Mouse (Mus musculus): Measurements from ENCODE around the gene Adora1. TPM values are rescaled to one million over a fixed set of nuclear protein-coding genes. Genes with fewer than 3 reads are reported as not detected.
A peak's percentile ranks its signal among the peaks of the same experiment; 100 is the strongest.

The Adora1 gene
- polyA plus RNA-seq, 1 experiment = 13.5 TPM

GRCm38 (mm10) chr1:134154121-134154520 is 81.1 kb downstream of the Adora1 start:
- Histone ChIP-seq H3K36me3 (ENCODE audit: control insufficient read depth, insufficient read depth, low read length) (no peaks in the 10 kb centered on the region), H3K4me1 (ENCODE audit: control insufficient read depth, insufficient read depth, low read length) (no peaks in the 10 kb centered on the region), H3K27me3 (replicated peaks; ENCODE audit: control insufficient read depth, insufficient read depth, low read length) (no peaks in the 10 kb centered on the region), H3K4me3 (ENCODE audit: insufficient read depth, low read depth, low read length) (no peak overlapping the region), H3K27ac (ENCODE audit: insufficient read depth, low read depth, low read length) (no peak overlapping the region)
- 86% methylated on average over 3 of the region's 3 CpGs for WGBS
- DNase-seq = no peak
- TF ChIP-seq POLR2A (IDR thresholded peaks at IDR 0.05; ENCODE audit: low read depth, low read length) (no peak), CTCF (conservative IDR thresholded peaks at IDR 0.05; ENCODE audit: insufficient read depth, insufficient read length, low read depth, low read length) (no peak)

- no peaks in the 10 kb centered on the region for H3K4me1 ChIP-seq (ENCODE audit: control insufficient read depth, insufficient read depth, low read length)
- whole genome bisulfite sequencing = 82% methylated on average over 21 of the region's 21 CpGs
- TF ChIP-seq POLR2A (IDR thresholded peaks at IDR 0.05; ENCODE audit: low read depth, low read length) = no peak
- no peak for TF ChIP-seq CTCF (conservative IDR thresholded peaks at IDR 0.05; ENCODE audit: insufficient read depth, insufficient read length, low read depth, low read length)
- H3K36me3 ChIP-seq (ENCODE audit: control insufficient read depth, insufficient read depth, low read length) = no peaks in the 10 kb centered on the region
- H3K4me3 ChIP-seq (ENCODE audit: insufficient read depth, low read depth, low read length) = no peak overlapping the region
- DNase-seq = no peak
- H3K27ac ChIP-seq (ENCODE audit: insufficient read depth, low read depth, low read length) = no peak overlapping the region
- H3K27me3 ChIP-seq (replicated peaks; ENCODE audit: control insufficient read depth, insufficient read depth, low read length) = no peaks in the 10 kb centered on the region
These were observed 82.3 kb downstream of the Adora1 start for GRCm38 (mm10) chr1:134152626-134153590.

GRCm38 (mm10) chr1:134151655-134152412 is 83.4 kb downstream of the Adora1 start:
- H3K4me1 ChIP-seq (ENCODE audit: control insufficient read depth, insufficient read depth, low read length) = no peaks in the 10 kb centered on the region
- peak; percentile 81 for DNase-seq
- H3K36me3 ChIP-seq (ENCODE audit: control insufficient read depth, insufficient read depth, low read length) = no peaks in the 10 kb centered on the region
- H3K27me3 ChIP-seq (replicated peaks; ENCODE audit: control insufficient read depth, insufficient read depth, low read length) = no peaks in the 10 kb centered on the region
- no peak overlapping the region for H3K4me3 ChIP-seq (ENCODE audit: insufficient read depth, low read depth, low read length)
- WGBS = 29% methylated on average over 13 of the region's 13 CpGs
- no peak overlapping the region for H3K27ac ChIP-seq (ENCODE audit: insufficient read depth, low read depth, low read length)
- TF ChIP-seq POLR2A (IDR thresholded peaks at IDR 0.05; ENCODE audit: low read depth, low read length) (no peak), CTCF (conservative IDR thresholded peaks at IDR 0.05; ENCODE audit: insufficient read depth, insufficient read length, low read depth, low read length) (peak; percentile 83)

- Histone ChIP-seq H3K27ac (ENCODE audit: insufficient read depth, low read depth, low read length) (no peak overlapping the region), H3K4me3 (ENCODE audit: insufficient read depth, low read depth, low read length) (no peak overlapping the region), H3K36me3 (ENCODE audit: control insufficient read depth, insufficient read depth, low read length) (no peaks in the 10 kb centered on the region), H3K4me1 (ENCODE audit: control insufficient read depth, insufficient read depth, low read length) (no peaks in the 10 kb centered on the region), H3K27me3 (replicated peaks; ENCODE audit: control insufficient read depth, insufficient read depth, low read length) (no peaks in the 10 kb centered on the region)
- no peak for DNase-seq
- TF ChIP-seq CTCF (conservative IDR thresholded peaks at IDR 0.05; ENCODE audit: insufficient read depth, insufficient read length, low read depth, low read length) = no peak
- 93% methylated on average over 9 of the region's 9 CpGs for WGBS
These were observed 84.5 kb downstream of the Adora1 start for GRCm38 (mm10) chr1:134150745-134151144.

- DNase-seq = no peak
- TF ChIP-seq CTCF (conservative IDR thresholded peaks at IDR 0.05; ENCODE audit: insufficient read depth, insufficient read length, low read depth, low read length) (no peak), POLR2A (IDR thresholded peaks at IDR 0.05; ENCODE audit: low read depth, low read length) (no peak)
- H3K4me1 ChIP-seq (ENCODE audit: control insufficient read depth, insufficient read depth, low read length) = no peaks in the 10 kb centered on the region
- H3K27ac ChIP-seq (ENCODE audit: insufficient read depth, low read depth, low read length) = no peak overlapping the region
- 36% methylated on average over 8 of the region's 8 CpGs for WGBS
- H3K4me3 ChIP-seq (ENCODE audit: insufficient read depth, low read depth, low read length) = no peak overlapping the region
- H3K36me3 ChIP-seq (ENCODE audit: control insufficient read depth, insufficient read depth, low read length) = no peaks in the 10 kb centered on the region
- H3K27me3 ChIP-seq (replicated peaks; ENCODE audit: control insufficient read depth, insufficient read depth, low read length) = no peaks in the 10 kb centered on the region
These were observed 85.2 kb downstream of the Adora1 start for GRCm38 (mm10) chr1:134150076-134150475.

Other genes starting within 250 kb of the Adora1 start
- gene Fmod, start 198.2 kb downstream of the Adora1 start, polyA plus RNA-seq (2012; rRNA removed) = 9.7 and 11.9 TPM in 2 replicates
- gene Btg2, start 156.3 kb downstream of the Adora1 start, polyA plus RNA-seq (2012; rRNA removed) = 20.3 and 23.7 TPM in 2 replicates
- not detected in 2 replicates for gene Chit1, start 124.2 kb downstream of the Adora1 start, polyA plus RNA-seq (2012; rRNA removed)
- 0.56 TPM in 2 replicates for gene Chil1, start 53.3 kb downstream of the Adora1 start, polyA plus RNA-seq (2012; rRNA removed)
- gene Mybph, start 42.0 kb downstream of the Adora1 start, polyA plus RNA-seq (2012; rRNA removed) = 0.12 and 0.89 TPM in 2 replicates
- gene Myog, start 54.6 kb upstream of the Adora1 start, polyA plus RNA-seq (2012; rRNA removed) = 0.09 TPM in 1 of 2 replicates, not detected in the other
- 3.6 and 4.2 TPM in 2 replicates for gene Ppfia4, start 97.5 kb upstream of the Adora1 start, polyA plus RNA-seq (2012; rRNA removed)
- gene Tmem183a, start 126.5 kb upstream of the Adora1 start, polyA plus RNA-seq (2012; rRNA removed) = 84.0 and 100 TPM in 2 replicates
- gene 4933406M09Rik, start 150.5 kb upstream of the Adora1 start, polyA plus RNA-seq (2012; rRNA removed) = 0.06 TPM in 1 of 2 replicates, not detected in the other
- gene Cyb5r1, start 170.1 kb upstream of the Adora1 start, polyA plus RNA-seq (2012; rRNA removed) = 41.9 and 56.8 TPM in 2 replicates
- gene Adipor1, start 179.9 kb upstream of the Adora1 start, polyA plus RNA-seq (2012; rRNA removed) = 113 and 119 TPM in 2 replicates
- 8.1 and 9.6 TPM in 2 replicates for gene Klhl12, start 220.1 kb upstream of the Adora1 start, polyA plus RNA-seq (2012; rRNA removed)